Mouse (Mus musculus) liver, postnatal 0 days (tissue): Measurements from ENCODE around the gene Itk.

Experiments
- CTCF ChIP-seq: sonication (generic); IDR thresholded peaks from 2 replicates; pipeline ENCODE4 v1.5.1; 2016; ENCODE audit warnings: antibody characterized with exemption, low read depth
- EP300 ChIP-seq: IDR thresholded peaks from 2 replicates; pipeline ENCODE4 v1.6.1; 2016; ENCODE audit warnings: antibody characterized with exemption, low read depth, mild to moderate bottlenecking

DNA sequence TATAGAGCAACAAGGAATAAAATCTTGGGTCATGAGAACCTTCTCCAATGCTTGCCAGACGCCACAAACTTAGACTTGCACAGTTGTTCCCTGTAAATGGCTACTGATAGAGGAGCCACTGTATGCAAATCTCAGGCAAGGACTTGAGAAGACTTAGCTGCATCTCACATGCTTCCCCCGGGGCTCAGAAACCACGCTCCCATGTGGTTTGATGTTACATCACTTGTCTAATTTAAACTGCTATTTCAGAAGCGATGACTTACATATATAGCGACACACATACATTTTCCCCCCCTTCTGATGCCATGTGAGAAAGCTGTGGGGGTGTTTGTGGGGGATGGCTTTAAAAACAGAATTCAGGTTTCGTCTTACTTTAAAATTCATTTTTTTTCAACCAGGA lies 75.5 kb downstream of the Itk start:
- no peak for TF ChIP-seq CTCF
- no peak for TF ChIP-seq EP300
